Mouse (Mus musculus) liver, postnatal 0 days (tissue): Measurements from ENCODE around the gene Adat2. TPM values are rescaled to one million over a fixed set of nuclear protein-coding genes. Genes with fewer than 3 reads are reported as not detected.

ENCODE experiments used
- ATAC-seq: fragments of 200-750 bp; cut with Nextera tagmentation; 2 replicates; pipeline ENCODE4 v1.8.0; 2017; ENCODE audit warnings: mild to moderate bottlenecking, moderate library complexity
- DNase-seq: peaks from one replicate; pipeline ENCODE4 v3.0.0-alpha.2; 2016
- H3K27ac ChIP-seq: fragments of 300-500 bp; sonication (generic); 2 replicates; pipeline ENCODE4 v1.5.1; 2014; ENCODE audit warnings: antibody characterized with exemption, moderate library complexity, mild to moderate bottlenecking, low read depth
- H3K27me3 ChIP-seq: fragments of 300-500 bp; sonication (generic); 2 replicates; pipeline ENCODE4 v1.6.1; 2014; ENCODE audit warnings: low read length, control low read depth, mixed read lengths; ENCODE audit not compliant: insufficient read depth
- H3K36me3 ChIP-seq: fragments of 300-500 bp; sonication (generic); replicated peaks from 2 replicates; pipeline ENCODE4 v1.6.1; 2014; ENCODE audit warnings: mild to moderate bottlenecking, control low read depth, low read length, moderate library complexity, mixed read lengths; ENCODE audit not compliant: insufficient read depth
- H3K4me1 ChIP-seq: fragments of 300-500 bp; sonication (generic); 2 replicates; pipeline ENCODE4 v1.6.1; 2014; ENCODE audit warnings: antibody characterized with exemption, mild to moderate bottlenecking, control low read depth; ENCODE audit not compliant: insufficient read depth
- H3K4me2 ChIP-seq: fragments of 300-500 bp; sonication (generic); 2 replicates; pipeline ENCODE4 v1.6.1; 2014; ENCODE audit warnings: low read depth, mild to moderate bottlenecking, low read length, moderate library complexity, mixed read lengths
- H3K4me3 ChIP-seq: fragments of 300-500 bp; sonication (generic); 2 replicates; pipeline ENCODE4 v1.5.1; 2014; ENCODE audit warnings: low read depth, low read length
- H3K9ac ChIP-seq: fragments of 300-500 bp; sonication (generic); replicated peaks from 2 replicates; pipeline ENCODE4 v1.6.1; 2014; ENCODE audit warnings: mild to moderate bottlenecking, moderate library complexity
- H3K9me3 ChIP-seq: fragments of 300-500 bp; sonication (generic); 2 replicates; pipeline ENCODE4 v1.6.1; 2016; ENCODE audit warnings: mild to moderate bottlenecking, control low read depth, low read length, mixed read lengths
- CTCF ChIP-seq: sonication (generic); IDR thresholded peaks from 2 replicates; pipeline ENCODE4 v1.5.1; 2016; ENCODE audit warnings: antibody characterized with exemption, low read depth
- EP300 ChIP-seq: IDR thresholded peaks from 2 replicates; pipeline ENCODE4 v1.6.1; 2016; ENCODE audit warnings: antibody characterized with exemption, low read depth, mild to moderate bottlenecking
- WGBS: fragments of 180-500 bp; shearing (Covaris S2); extraction: QIAGEN DNeasy Blood & Tissue Kit; methylation state at CpG from one replicate; pipeline ENCODE4 v1.1.7; 2014; ENCODE audit not compliant: insufficient replicate concordance; 5-methylcytosine and 5-hydroxymethylcytosine counted together
- polyA plus RNA-seq: library from polyadenylated mRNA; unstranded; fragments of >200 nt; fragmentation: Nextera tagmentation; extraction: Ambion mirVana; gene quantifications from 2 replicates; pipeline ENCODE4 v1.2.1, GENCODE M21; 2015

Gene Adat2
- polyA plus RNA-seq, 1 experiment from 2014 or later, result 2.1 TPM

- H3K4me1 ChIP-seq, result no peaks in the 10 kb centered on the region
- H3K27ac ChIP-seq, result no peak overlapping the region
- no peak overlapping the region for H3K4me2 ChIP-seq
- no peak for DNase-seq
- no peak for ATAC-seq
- TF ChIP-seq EP300 (no peak), CTCF (no peak)
- no peak overlapping the region for H3K4me3 ChIP-seq
- no peak overlapping the region for H3K9ac ChIP-seq
- H3K27me3 ChIP-seq, result no peaks in the 10 kb centered on the region
- WGBS, result 83% methylated on average over 5 of the region's 5 CpGs
- H3K36me3 ChIP-seq, result peaks cover 28% of the 10 kb centered on the region
- H3K9me3 ChIP-seq, result no peaks in the 10 kb centered on the region
These were observed 11.0 kb upstream of the Adat2 start for GRCm38 (mm10) chr10:13541721-13542120.

- 19% methylated on average over 10 of the region's 10 CpGs for WGBS
- H3K9ac ChIP-seq, result peak overlapping the region; percentile 82
- TF ChIP-seq EP300 (no peak), CTCF (no peak)
- no peaks in the 10 kb centered on the region for H3K27me3 ChIP-seq
- peak; percentile 35 for ATAC-seq
- H3K27ac ChIP-seq, result peak overlapping the region; percentile 89
- H3K4me3 ChIP-seq, result peak overlapping the region; percentile 73
- no peak for DNase-seq
- H3K4me1 ChIP-seq, result peaks cover 6% of the 10 kb centered on the region; the same call in 1 of the 2 replicates
- no peaks in the 10 kb centered on the region for H3K9me3 ChIP-seq
- H3K4me2 ChIP-seq, result peak overlapping the region; percentile 76
- 0 out of 2 replicates have a peak, but pooled peaks cover 4% of the 10 kb centered on the region for H3K36me3 ChIP-seq
These were observed 848 bp downstream of the Adat2 start for GRCm38 (mm10) chr10:13553498-13553985.

GRCm38 (mm10) chr10:13554316-13554715 is 1.6 kb downstream of the Adat2 start:
- Histone ChIP-seq H3K27ac (no peak overlapping the region), H3K4me2 (no peak overlapping the region), H3K4me1 (peaks cover 6% of the 10 kb centered on the region; the same call in 1 of the 2 replicates), H3K9me3 (no peaks in the 10 kb centered on the region), H3K9ac (no peak overlapping the region), H3K27me3 (no peaks in the 10 kb centered on the region), H3K4me3 (no peak overlapping the region), H3K36me3 (0 out of 2 replicates have a peak, but pooled peaks cover 4% of the 10 kb centered on the region)
- no peak for TF ChIP-seq EP300
- TF ChIP-seq CTCF, result no peak
- 89% methylated on average over 1 of the region's 1 CpGs for WGBS
- DNase-seq (no peak), ATAC-seq (no peak)

- no peak overlapping the region for H3K4me2 ChIP-seq
- no peak for DNase-seq
- no peak overlapping the region for H3K27ac ChIP-seq
- H3K9me3 ChIP-seq, result no peaks in the 10 kb centered on the region
- peaks cover 4% of the 10 kb centered on the region; the same call in 1 of the 2 replicates for H3K4me1 ChIP-seq
- no peak overlapping the region for H3K4me3 ChIP-seq
- WGBS, result 78% methylated on average over 13 of the region's 13 CpGs
- peaks cover 21% of the 10 kb centered on the region for H3K36me3 ChIP-seq
- peak; percentile 19; the same call in 1 of the 2 replicates for ATAC-seq
- TF ChIP-seq CTCF (no peak), EP300 (no peak)
- no peak overlapping the region for H3K9ac ChIP-seq
- no peaks in the 10 kb centered on the region for H3K27me3 ChIP-seq
These were observed 7.5 kb downstream of the Adat2 start for GRCm38 (mm10) chr10:13560014-13560674.

- H3K9me3 ChIP-seq, result no peaks in the 10 kb centered on the region
- ATAC-seq (0 out of 2 replicates have a peak, but pooled peaks have one; percentile 41), DNase-seq (peak; percentile 57)
- peaks cover 4% of the 10 kb centered on the region; the same call in 1 of the 2 replicates for H3K4me1 ChIP-seq
- no peak overlapping the region for H3K27ac ChIP-seq
- H3K4me2 ChIP-seq, result peak overlapping the region; percentile 47
- H3K36me3 ChIP-seq, result peaks cover 17% of the 10 kb centered on the region
- no peaks in the 10 kb centered on the region for H3K27me3 ChIP-seq
- no peak overlapping the region for H3K4me3 ChIP-seq
- TF ChIP-seq CTCF (peak; percentile 89), EP300 (no peak)
- H3K9ac ChIP-seq, result no peak overlapping the region
- WGBS, result 32% methylated on average over 24 of the region's 24 CpGs
These were observed 11.8 kb downstream of the Adat2 start for GRCm38 (mm10) chr10:13564364-13565079.

- H3K27ac ChIP-seq, result no peak overlapping the region
- no peak overlapping the region for H3K4me3 ChIP-seq
- peaks cover 4% of the 10 kb centered on the region; the same call in 1 of the 2 replicates for H3K4me1 ChIP-seq
- DNase-seq (no peak), ATAC-seq (no peak)
- peak overlapping the region; percentile 47 for H3K4me2 ChIP-seq
- no peak for TF ChIP-seq EP300
- no peak for TF ChIP-seq CTCF
- no peak overlapping the region for H3K9ac ChIP-seq
- H3K27me3 ChIP-seq, result no peaks in the 10 kb centered on the region
- no peaks in the 10 kb centered on the region for H3K9me3 ChIP-seq
- WGBS, result 50% methylated on average over 8 of the region's 8 CpGs
- peaks cover 17% of the 10 kb centered on the region for H3K36me3 ChIP-seq
These were observed 12.4 kb downstream of the Adat2 start for GRCm38 (mm10) chr10:13565080-13565448.
